Mouse (Mus musculus) CH12.LX (cell line): ENCODE data around the gene Pqlc2.

Experiments used
- CHD2 ChIP-seq: IDR thresholded peaks from 2 replicates; pipeline ENCODE4 v1.6.1; 2011; ENCODE audit warnings: low read length, improper control_type of control experiment
- CTCF ChIP-seq, 2 experiments: IDR thresholded peaks in 1 of 2; conservative IDR thresholded peaks in 1 of 2; 2 replicates each; pipeline ENCODE4 v1.5.1; 2011 to 2012; ENCODE audit warnings: low read depth in 2 of 2, low read length in 2 of 2, improper control_type of control experiment in 1 of 2, inconsistent platforms in 1 of 2, mild to moderate bottlenecking in 1 of 2, moderate library complexity in 1 of 2
- E2F4 ChIP-seq: IDR thresholded peaks from 2 replicates; pipeline ENCODE4 v1.6.1; 2011; ENCODE audit warnings: low read depth, low read length, improper control_type of control experiment; ENCODE audit not compliant: insufficient replicate concordance
- HCFC1 ChIP-seq: IDR thresholded peaks from 2 replicates; pipeline ENCODE4 v1.6.1; 2012; ENCODE audit warnings: low read depth, mild to moderate bottlenecking, inconsistent platforms, low read length, improper control_type of control experiment
- KAT2A ChIP-seq: IDR thresholded peaks from 2 replicates; pipeline ENCODE4 v1.6.1; 2012; ENCODE audit warnings: low read length, improper control_type of control experiment, inconsistent platforms; ENCODE audit not compliant: insufficient replicate concordance
- MAX ChIP-seq: IDR thresholded peaks from 2 replicates; pipeline ENCODE4 v1.6.1; 2011; ENCODE audit warnings: low read length, improper control_type of control experiment
- MXI1 ChIP-seq: IDR thresholded peaks from 2 replicates; pipeline ENCODE4 v1.6.1; 2011; ENCODE audit warnings: mild to moderate bottlenecking, low read depth, low read length, improper control_type of control experiment
- POLR2A ChIP-seq: IDR thresholded peaks from 2 replicates; pipeline ENCODE4 v1.6.1; 2011; ENCODE audit warnings: low read depth, mild to moderate bottlenecking, improper control_type of control experiment, low read length
- RCOR1 ChIP-seq: conservative IDR thresholded peaks from 2 replicates; pipeline ENCODE4 v1.6.1; 2012; ENCODE audit warnings: low read depth, mild to moderate bottlenecking, inconsistent platforms, low read length, improper control_type of control experiment
- SMC3 ChIP-seq: IDR thresholded peaks from 2 replicates; pipeline ENCODE4 v1.6.1; 2011; ENCODE audit warnings: low read depth, low read length, improper control_type of control experiment
- UBTF ChIP-seq: IDR thresholded peaks from 2 replicates; pipeline ENCODE4 v1.6.1; 2012; ENCODE audit warnings: low read depth, mild to moderate bottlenecking, inconsistent platforms, low read length, improper control_type of control experiment, moderate library complexity
- USF1 ChIP-seq: IDR thresholded peaks from 2 replicates; pipeline ENCODE4 v1.6.1; 2014; ENCODE audit warnings: low read depth, mild to moderate bottlenecking, inconsistent platforms, low read length, improper control_type of control experiment
- ZMIZ1 ChIP-seq: IDR thresholded peaks from 2 replicates; pipeline ENCODE4 v1.6.1; 2012; ENCODE audit warnings: low read depth, mild to moderate bottlenecking, inconsistent platforms, low read length, improper control_type of control experiment

DNA sequence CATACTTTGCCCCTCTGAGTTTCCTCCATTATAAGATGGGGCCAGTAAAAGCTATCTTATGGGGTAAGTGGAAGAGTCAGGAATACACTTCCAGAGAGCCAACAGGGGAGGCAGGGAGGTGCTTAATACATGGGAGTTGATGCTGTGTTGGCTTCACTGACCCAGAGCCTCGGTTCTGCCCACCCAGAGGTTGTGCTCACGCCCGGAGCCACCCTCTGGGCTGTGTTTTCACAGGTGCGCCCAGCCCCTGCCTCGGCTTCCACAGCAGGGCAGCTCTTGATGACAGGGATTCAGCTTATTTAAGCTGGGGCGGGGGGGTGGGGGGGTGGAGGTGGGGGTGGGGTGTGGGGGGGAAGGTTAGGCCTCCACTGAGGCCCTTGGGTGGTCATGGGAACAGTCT lies 65.7 kb downstream of the Pqlc2 start:
- TF ChIP-seq MAX, result no peak
- TF ChIP-seq UBTF, result no peak
- no peak for TF ChIP-seq POLR2A
- no peak for TF ChIP-seq USF1
- TF ChIP-seq CTCF (conservative IDR thresholded peaks at IDR 0.05 in 1 of 2, IDR thresholded peaks at IDR 0.05 in 1 of 2; ENCODE audit: low read depth in 2 of 2, low read length in 2 of 2), result no peak
- TF ChIP-seq RCOR1, result no peak
- no peak for TF ChIP-seq E2F4
- no peak for TF ChIP-seq KAT2A
- no peak for TF ChIP-seq MXI1
- no peak for TF ChIP-seq CHD2
- no peak for TF ChIP-seq ZMIZ1
- TF ChIP-seq SMC3, result no peak
- TF ChIP-seq HCFC1, result no peak
